Mouse (Mus musculus) adrenal gland, adult (tissue): Measurements from ENCODE around the gene Uxs1.

Source experiments
- DNase-seq, 2 experiments: peaks; one replicate each; pipeline ENCODE4 v3.0.0; 2022 to 2023; ENCODE audit warnings: low spot score in 1 of 2; ENCODE audit not compliant: inconsistent age in 2 of 2

Uxs1 gene

DNA sequence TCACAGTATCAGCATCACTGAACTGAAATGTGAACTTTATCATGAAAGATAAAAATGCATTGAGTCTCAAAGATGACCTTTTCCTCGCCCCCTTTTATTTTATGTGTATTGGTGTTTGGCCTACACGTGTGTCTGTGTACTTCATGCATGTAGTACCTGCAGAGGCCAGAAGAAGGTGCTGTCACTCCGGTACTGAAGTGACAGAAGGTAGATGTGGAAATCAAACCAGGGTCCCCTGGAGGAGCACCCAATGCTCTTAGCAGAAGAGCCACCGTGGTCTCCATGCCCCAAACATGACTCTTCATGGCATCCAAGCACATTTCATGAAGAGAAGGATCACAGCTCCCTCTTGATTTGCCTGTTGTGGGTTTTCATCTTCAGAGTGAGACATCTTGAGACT, 95.5 kb downstream of the Uxs1 start:
- peak in 1 of 2 experiments; percentile 44 for DNase-seq

DNA sequence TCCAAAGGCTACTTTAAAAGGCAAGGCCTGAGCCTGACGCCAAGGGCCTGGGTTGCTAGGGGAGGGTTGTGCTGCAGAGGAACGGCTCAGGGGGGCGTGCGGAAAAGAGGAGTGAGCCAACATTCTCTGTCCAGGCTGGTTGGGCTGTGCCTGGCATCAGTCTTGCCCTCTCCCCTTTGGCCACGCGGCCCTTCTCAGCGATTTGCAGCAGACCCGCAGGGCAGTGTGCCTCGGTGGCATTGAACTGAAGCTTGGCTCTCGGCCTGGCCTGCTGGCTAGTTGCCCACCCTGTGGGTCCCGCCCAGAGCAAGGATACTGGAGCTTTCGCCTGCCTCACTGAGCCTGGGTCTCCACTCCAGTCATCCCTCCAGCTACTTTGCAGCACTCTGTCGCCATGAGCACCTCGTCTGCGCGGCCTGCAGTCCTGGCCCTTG, 97.1 kb downstream of the Uxs1 start, which contains the start of gene 1500015O10Rik:
Gene 1500015O10Rik (plus strand): TSS at position 112 of the 434 bp plus-strand sequence.
- peak; percentile 79 to 92 for DNase-seq

DNA sequence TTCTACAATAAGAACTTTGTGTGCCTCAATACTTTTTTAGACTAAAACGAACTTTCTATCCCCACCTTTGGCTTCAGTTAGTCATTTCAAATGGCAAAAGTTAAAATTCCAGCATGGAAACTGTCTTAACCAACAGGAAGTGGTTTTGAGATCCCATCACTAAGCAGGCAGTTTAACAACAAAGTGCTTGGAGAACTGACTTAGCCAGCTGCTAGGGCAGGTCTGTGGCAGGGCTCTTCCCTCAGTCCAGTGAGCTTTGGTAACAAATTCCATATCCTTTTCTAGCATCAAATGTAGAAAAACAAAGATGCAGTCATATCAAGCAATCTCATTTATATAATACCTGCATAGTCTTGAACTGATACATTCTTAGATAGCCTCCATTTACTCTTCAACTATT, 105.1 kb downstream of the Uxs1 start:
- no peak for DNase-seq

DNA sequence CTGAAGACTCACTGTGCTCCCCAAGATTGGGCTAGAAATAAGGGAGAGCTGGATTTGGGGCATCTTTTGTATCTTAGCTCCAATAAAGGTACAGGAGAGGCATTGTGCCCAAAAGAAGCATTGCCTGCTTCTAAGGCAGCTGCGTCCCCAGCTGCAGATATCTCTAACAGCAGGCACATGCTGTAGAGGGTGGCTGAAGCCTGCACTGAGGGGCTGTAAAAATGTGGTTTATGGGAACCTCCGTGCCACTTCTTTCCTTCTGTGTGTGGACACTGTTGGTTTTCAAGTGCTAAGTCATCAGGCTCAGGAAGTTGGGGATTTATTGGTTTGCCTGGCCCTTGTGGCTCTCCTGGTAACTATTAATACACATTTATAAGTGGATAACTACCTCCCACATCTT, 108.8 kb downstream of the Uxs1 start:
- no peak for DNase-seq

DNA sequence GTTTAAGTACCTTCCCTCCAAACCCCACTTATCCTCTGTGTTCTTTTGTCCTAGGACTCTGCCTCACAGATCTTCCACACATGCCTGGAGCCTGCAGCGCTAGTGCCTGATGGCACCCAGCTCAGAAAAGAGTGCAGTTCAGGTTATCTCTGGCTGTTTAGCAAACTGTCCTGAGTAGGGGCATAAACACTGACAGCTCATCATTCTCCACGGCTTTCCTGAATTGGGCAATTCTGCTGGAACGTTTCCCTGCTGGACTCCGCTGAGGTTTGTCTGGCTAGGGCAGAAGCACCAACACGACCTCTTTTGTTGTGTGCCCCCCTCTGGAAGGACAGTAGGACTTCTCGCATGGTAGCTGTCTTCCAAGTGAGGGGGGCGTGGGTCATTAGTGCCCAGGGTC, 109.6 kb downstream of the Uxs1 start:
- DNase-seq = peak; percentile 39 to 76

DNA sequence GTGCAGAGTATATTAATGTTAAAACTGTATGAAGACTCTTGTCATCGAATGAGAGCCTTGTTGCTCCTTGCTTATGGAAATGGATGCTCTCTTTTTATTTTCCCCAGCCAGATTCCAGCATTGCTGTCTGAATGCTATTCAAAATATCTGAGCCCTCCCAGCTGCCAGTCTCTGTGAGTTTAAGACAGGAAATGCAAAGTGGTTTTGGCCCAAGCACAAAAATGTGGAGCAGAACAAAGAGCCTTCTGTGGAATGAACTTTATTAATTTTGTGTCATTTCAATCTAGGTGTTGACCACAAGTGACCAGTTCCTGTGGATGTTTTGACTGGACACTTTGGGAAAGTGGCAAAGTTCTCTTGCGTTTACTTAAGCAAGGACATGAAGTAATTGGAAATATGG, 112.8 kb downstream of the Uxs1 start:
- DNase-seq = no peak

DNA sequence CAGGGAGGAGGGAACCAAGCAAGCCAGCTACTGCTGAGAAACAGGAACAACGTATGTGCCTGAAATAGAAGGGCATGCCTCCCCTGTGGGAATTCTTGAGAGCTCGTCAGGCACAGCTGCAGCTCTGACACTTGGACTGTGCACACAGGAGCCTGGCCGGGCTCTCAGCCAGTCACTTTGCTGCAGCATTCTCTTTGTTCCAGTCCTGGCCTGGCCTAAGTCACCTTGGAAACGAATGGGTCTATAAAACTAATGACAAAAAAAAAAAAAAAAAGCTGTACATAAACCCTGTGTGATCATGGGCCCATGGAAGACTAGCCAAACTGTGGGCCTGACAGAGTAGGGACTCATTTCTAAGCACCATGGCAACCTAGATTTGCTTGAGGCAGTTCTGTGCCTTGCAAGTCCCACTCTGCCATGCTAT, 129.0 kb downstream of the Uxs1 start:
- DNase-seq = peak in 1 of 2 experiments; percentile 35
